Mouse (Mus musculus) 3134 (cell line): ENCODE measurements around the gene Lpcat4.
"Not testable (repeated sequence)": the region's sequence is repeated elsewhere in the genome, so short reads cannot be mapped to it uniquely, and the experiment has no call there.

ENCODE experiments used
- DNase-seq: peaks from one replicate; pipeline ENCODE4 v3.0.0-alpha.2; 2011; ENCODE audit warnings: low spot score; ENCODE audit not compliant: insufficient read length; ENCODE audit errors: extremely low read depth

Gene Lpcat4

GRCm38 (mm10) chr2:112259241-112259962 lies 20.1 kb downstream of the Lpcat4 start, which contains the start of gene Nutm1:
Gene Nutm1 (minus strand): TSS chr2:112259291.
- DNase-seq: no peak

GRCm38 (mm10) chr2:112261748-112262653 lies 22.7 kb downstream of the Lpcat4 start, which contains the start of gene Nop10:
Gene Nop10 (plus strand): TSS chr2:112261926.
- DNase-seq: peak; percentile 67

GRCm38 (mm10) chr2:112262779-112263295 lies 23.6 kb downstream of the Lpcat4 start:
- no peak for DNase-seq

GRCm38 (mm10) chr2:112264364-112264763 lies 25.1 kb downstream of the Lpcat4 start:
- no peak for DNase-seq

- DNase-seq: peak; percentile 90
Observed at GRCm38 (mm10) chr2:112265448-112266241, 26.4 kb downstream of the Lpcat4 start, which contains the start of gene Slc12a6. Gene Slc12a6 (plus strand): TSS chr2:112265825.

- DNase-seq: no peak
Observed at GRCm38 (mm10) chr2:112266242-112266592, 26.9 kb downstream of the Lpcat4 start, which contains the start of gene Gm21985. Gene Gm21985 (plus strand): TSS chr2:112266314.

GRCm38 (mm10) chr2:112266780-112267179 lies 27.5 kb downstream of the Lpcat4 start:
- no peak for DNase-seq

GRCm38 (mm10) chr2:112267547-112268269 lies 28.4 kb downstream of the Lpcat4 start:
- DNase-seq: no peak

- DNase-seq: no peak
Observed at GRCm38 (mm10) chr2:112270011-112270410, 30.7 kb downstream of the Lpcat4 start.

- DNase-seq: no peak
Observed at GRCm38 (mm10) chr2:112272909-112273308, 33.6 kb downstream of the Lpcat4 start.

- no peak for DNase-seq
Observed at GRCm38 (mm10) chr2:112273474-112273873, 34.2 kb downstream of the Lpcat4 start.

- DNase-seq: no peak
Observed at GRCm38 (mm10) chr2:112276870-112277269, 37.6 kb downstream of the Lpcat4 start.

- no peak for DNase-seq
Observed at GRCm38 (mm10) chr2:112282846-112283245, 43.6 kb downstream of the Lpcat4 start.

- DNase-seq: peak; percentile 65
Observed at GRCm38 (mm10) chr2:112284363-112285030, 45.2 kb downstream of the Lpcat4 start.

- DNase-seq: no peak
Observed at GRCm38 (mm10) chr2:112285031-112285390, 45.7 kb downstream of the Lpcat4 start.

- not testable (repeated sequence) for DNase-seq
Observed at GRCm38 (mm10) chr2:112286062-112286461, 46.8 kb downstream of the Lpcat4 start.

- DNase-seq: no peak
Observed at GRCm38 (mm10) chr2:112287059-112287458, 47.8 kb downstream of the Lpcat4 start.

- no peak for DNase-seq
Observed at GRCm38 (mm10) chr2:112289507-112289906, 50.2 kb downstream of the Lpcat4 start.

GRCm38 (mm10) chr2:112292823-112293222 lies 53.6 kb downstream of the Lpcat4 start:
- DNase-seq: no peak
